22 mouse cellular contexts compared by ENCODE assay signal in genomic region chr5:144317426-144317825, GRCm38 (mm10). TPM values are rescaled to one million over a fixed set of nuclear protein-coding genes. Genes with fewer than 3 reads are reported as not detected.
DNase-seq lines count a peak whose midpoint lies in the region; ATAC-seq and TF ChIP-seq lines count a peak whose summit lies in the region.
"Had no signal": no experiment of that assay in that cellular context is flagged by ENCODE, and none has a peak within 500 bp of the region (broad histone marks: within the 10 kb centered on the region; RNA-seq: fewer than 3 reads in every experiment).

No protein-coding gene starts in this region.

- no peak overlapping the region for H3K4me2 ChIP-seq in intestine, embryonic 15.5 days (replicated peaks)
- H3K4me2 ChIP-seq in lung, postnatal 0 days (replicated peaks; ENCODE audit: low read depth, low read length): no peak overlapping the region
- no peak overlapping the region for H3K4me2 ChIP-seq in stomach, embryonic 15.5 days
- H3K4me2 ChIP-seq in heart, embryonic 12.5 days: no peak overlapping the region
- H3K4me2 ChIP-seq: embryonic facial prominence, embryonic 13.5 days; hindbrain, embryonic 12.5 days; midbrain, embryonic 11.5 days had no signal

- peak; percentile 72 for ATAC-seq in intestine, embryonic 15.5 days
- peak; percentile 68 for ATAC-seq in lung, postnatal 0 days
- ATAC-seq in stomach, embryonic 15.5 days (ENCODE audit: insufficient read depth, low FRiP score, low read depth): no peak
- no peak for ATAC-seq in heart, embryonic 12.5 days (ENCODE audit: insufficient number of reproducible peaks, low FRiP score)
- ATAC-seq: forebrain, embryonic 14.5 days had no signal

- 61% methylated on average over 8 of the region's 8 CpGs for WGBS in intestine, embryonic 15.5 days
- 62% methylated on average over 8 of the region's 8 CpGs for WGBS in lung, postnatal 0 days
- WGBS in stomach, embryonic 15.5 days: 71% methylated on average over 8 of the region's 8 CpGs
- 88% methylated on average over 8 of the region's 8 CpGs for WGBS in heart, embryonic 12.5 days

- intact Hi-C loops in gastrocnemius, postnatal 14 days (cut with DNase I; ENCODE audit: low total_unique reads): no loop called here

- H3K4me1 ChIP-seq in intestine, embryonic 15.5 days (replicated peaks): peaks cover 31% of the 10 kb centered on the region
- H3K4me1 ChIP-seq in lung, postnatal 0 days (ENCODE audit: insufficient read depth, low read depth, low read length): peaks cover 16% of the 10 kb centered on the region; the same call in 1 of the 2 replicates
- H3K4me1 ChIP-seq in stomach, embryonic 15.5 days: peaks cover 8% of the 10 kb centered on the region; the same call in 1 of the 2 replicates
- H3K4me1 ChIP-seq in heart, embryonic 12.5 days (replicated peaks): peaks cover 44% of the 10 kb centered on the region

- H3K27ac ChIP-seq in intestine, embryonic 15.5 days: peak overlapping the region; percentile 61
- H3K27ac ChIP-seq in lung, postnatal 0 days (ENCODE audit: low read length): peak overlapping the region; percentile 81
- peak overlapping the region; percentile 87 for H3K27ac ChIP-seq in stomach, embryonic 15.5 days
- H3K27ac ChIP-seq in heart, embryonic 12.5 days (ENCODE audit: poor library complexity, severe bottlenecking): no peak overlapping the region
- H3K27ac ChIP-seq: hindbrain, embryonic 12.5 days; liver, embryonic 14.5 days had no signal

- H3K4me3 ChIP-seq in intestine, embryonic 15.5 days (replicated peaks): no peak overlapping the region
- no peak overlapping the region for H3K4me3 ChIP-seq in lung, postnatal 0 days (ENCODE audit: low read depth, low read length)
- H3K4me3 ChIP-seq in stomach, embryonic 15.5 days (replicated peaks): no peak overlapping the region
- H3K4me3 ChIP-seq in heart, embryonic 12.5 days: no peak overlapping the region
- H3K4me3 ChIP-seq: embryonic facial prominence, embryonic 13.5 days; hindbrain, embryonic 12.5 days had no signal

- TF ChIP-seq EP300 in lung, postnatal 0 days (IDR thresholded peaks at IDR 0.05): no peak; the same call in none of the 2 replicates

- no peak overlapping the region for H3K9ac ChIP-seq in intestine, embryonic 15.5 days
- H3K9ac ChIP-seq in lung, postnatal 0 days (replicated peaks; ENCODE audit: low read depth): no peak overlapping the region
- no peak overlapping the region for H3K9ac ChIP-seq in stomach, embryonic 15.5 days
- no peak overlapping the region for H3K9ac ChIP-seq in heart, embryonic 12.5 days
- H3K9ac ChIP-seq: embryonic facial prominence, embryonic 13.5 days; hindbrain, embryonic 12.5 days; liver, embryonic 14.5 days had no signal

- no peaks in the 10 kb centered on the region for H3K36me3 ChIP-seq in intestine, embryonic 15.5 days
- no peaks in the 10 kb centered on the region for H3K36me3 ChIP-seq in lung, postnatal 0 days (ENCODE audit: insufficient read depth, low read length)
- H3K36me3 ChIP-seq in stomach, embryonic 15.5 days: no peaks in the 10 kb centered on the region
- H3K36me3 ChIP-seq in heart, embryonic 12.5 days: no peaks in the 10 kb centered on the region
- H3K36me3 ChIP-seq: embryonic facial prominence, embryonic 13.5 days; hindbrain, embryonic 12.5 days had no signal

- no peaks in the 10 kb centered on the region for H3K9me3 ChIP-seq in intestine, embryonic 15.5 days
- no peaks in the 10 kb centered on the region for H3K9me3 ChIP-seq in lung, postnatal 0 days (ENCODE audit: low read length)
- H3K9me3 ChIP-seq in stomach, embryonic 15.5 days: no peaks in the 10 kb centered on the region
- no peaks in the 10 kb centered on the region for H3K9me3 ChIP-seq in heart, embryonic 12.5 days (replicated peaks)
- H3K9me3 ChIP-seq: embryonic facial prominence, embryonic 13.5 days; hindbrain, embryonic 12.5 days had no signal

- H3K27me3 ChIP-seq in intestine, embryonic 15.5 days (replicated peaks): no peaks in the 10 kb centered on the region
- H3K27me3 ChIP-seq in lung, postnatal 0 days (replicated peaks; ENCODE audit: insufficient read depth, low read length): no peaks in the 10 kb centered on the region
- H3K27me3 ChIP-seq in stomach, embryonic 15.5 days (replicated peaks): no peaks in the 10 kb centered on the region
- H3K27me3 ChIP-seq in heart, embryonic 12.5 days (replicated peaks): no peaks in the 10 kb centered on the region
- H3K27me3 ChIP-seq: embryonic facial prominence, embryonic 13.5 days; hindbrain, embryonic 12.5 days had no signal

- no peak for TF ChIP-seq CTCF in lung, postnatal 0 days (IDR thresholded peaks at IDR 0.05)

- DNase-seq in lung, adult 18-20 months: peak; percentile 29 to 70
- DNase-seq in lung, postnatal 10 days: no peak
- DNase-seq in lung, postnatal 0 days (ENCODE audit: low spot score): peak; percentile 82
- DNase-seq in gastrocnemius, postnatal 14 days: no peak
- no peak for DNase-seq in frontal cortex, postnatal 36 days (ENCODE audit: low spot score in 2 of 2)
- DNase-seq: adrenal gland, postnatal 36 days; cerebellum, adult 11-12 months; cerebellum, postnatal 14 days; gastrocnemius, postnatal 10 days; heart, adult 18-20 months; kidney, postnatal 36 days; thymus, postnatal 36 days had no signal

RNA-seq across cellular contexts. Expression of gene Baiap2l1, which starts 40.5 kb away (rescaled TPM):
- 27.4 and 28.6 TPM in 2 replicates for polyA plus RNA-seq in intestine, embryonic 15.5 days (2015; fragmentation: Nextera tagmentation; extraction: Ambion mirVana)
- polyA plus RNA-seq in lung, postnatal 0 days (2015; fragmentation: Nextera tagmentation; extraction: Ambion mirVana): 18.3 and 21.5 TPM in 2 replicates
- 20.1 and 22.8 TPM in 2 replicates for polyA plus RNA-seq in stomach, embryonic 15.5 days (2015; fragmentation: Nextera tagmentation; extraction: Ambion mirVana)
- 1 to 10 TPM; 1.6 to 2.2 TPM for total RNA-seq in gastrocnemius, postnatal 14 days (2021)
- 11.5 and 11.9 TPM in 2 replicates for polyA plus RNA-seq in heart, embryonic 12.5 days (2016; fragmentation: Nextera tagmentation; extraction: Ambion mirVana)
- total RNA-seq: megakaryocyte progenitor cell, adult 5-6 weeks; neutrophil, adult 5-6 weeks had no signal

Comparison
In these comparisons a context has a peak if more than half of its experiments do, and no peak if none do; other contexts are left out.
1. DNase-seq: peak in lung, adult 18-20 months (2 of 2) and lung, postnatal 0 days (single experiment); none in lung, postnatal 10 days (single experiment), gastrocnemius, postnatal 14 days (single experiment) and frontal cortex, postnatal 36 days (0 of 2).
2. ATAC-seq: peak in intestine, embryonic 15.5 days (single experiment) and lung, postnatal 0 days (single experiment); none in stomach, embryonic 15.5 days (single experiment) and heart, embryonic 12.5 days (single experiment).